Mouse (Mus musculus): ENCODE measurements around the gene Sbk3. TPM values are rescaled to one million over a fixed set of nuclear protein-coding genes. Genes with fewer than 3 reads are reported as not detected.

The Sbk3 gene
- total RNA-seq, 2 experiments from 2014 or later: 1.6 to 1.7 TPM

GRCm38 (mm10) chr7:4918681-4919080 is 52.3 kb downstream of the Sbk3 start:
- DNase-seq: no peak
- intact Hi-C loops (cut with DNase I): loop anchor here (10.0 kb wide), 1 partner anchor 54 kb away; no protein-coding TSS in a partner anchor

GRCm38 (mm10) chr7:4917494-4917893 is 53.5 kb downstream of the Sbk3 start:
- DNase-seq: no peak
- intact Hi-C loops (cut with DNase I): loop anchor here (10.0 kb wide), 1 partner anchor 53 kb away; no protein-coding TSS in a partner anchor

- intact Hi-C loops (cut with DNase I): loop anchor here (10.0 kb wide), 1 partner anchor 51 kb away; no protein-coding TSS in a partner anchor
- no peak for DNase-seq
Measured at GRCm38 (mm10) chr7:4915669-4916416, 55.1 kb downstream of the Sbk3 start.

Other genes starting within 250 kb of the Sbk3 start
- not detected for gene Tmem150b, start 245.9 kb downstream of the Sbk3 start, total RNA-seq (2021)
- gene Kmt5c, start 231.1 kb downstream of the Sbk3 start, total RNA-seq (2021): 10 to 100 TPM in 1 of 2 experiments, 1 to 10 TPM in 1; 9.7 to 10.5 TPM
- 1 to 10 TPM; 1.4 to 1.9 TPM for gene Cox6b2, start 218.1 kb downstream of the Sbk3 start, total RNA-seq (2021)
- gene Fam71e2, start 199.9 kb downstream of the Sbk3 start, total RNA-seq (2021): not detected
- not detected for gene Il11, start 188.3 kb downstream of the Sbk3 start, total RNA-seq (2021)
- not detected for gene Tmem190, start 188.2 kb downstream of the Sbk3 start, total RNA-seq (2021)
- gene Tmem238, start 181.5 kb downstream of the Sbk3 start, total RNA-seq (2021): 1 to 10 TPM; 7.9 to 9.5 TPM
- 100 to 1,000 TPM; 431 to 514 TPM for gene Rpl28, start 178.3 kb downstream of the Sbk3 start, total RNA-seq (2021)
- 10 to 100 TPM; 70.3 to 83.7 TPM for gene Ube2s, start 158.6 kb downstream of the Sbk3 start, total RNA-seq (2021)
- gene Shisa7, start 126.5 kb downstream of the Sbk3 start, total RNA-seq (2021): not detected
- 1 to 10 TPM; 3.6 to 3.8 TPM for gene Isoc2b, start 100.9 kb downstream of the Sbk3 start, total RNA-seq (2021)
- gene Isoc2a, start 94.0 kb downstream of the Sbk3 start, total RNA-seq (2021): 10 to 100 TPM; 21.0 to 28.3 TPM
- gene Gm36210, start 64.7 kb downstream of the Sbk3 start, total RNA-seq (2021): under 1 TPM; 0.20 TPM
- gene Zfp628, start 56.0 kb downstream of the Sbk3 start, total RNA-seq (2021): 1 to 10 TPM; 8.9 TPM
- gene Nat14, start 49.1 kb downstream of the Sbk3 start, total RNA-seq (2021): 1 to 10 TPM; 2.5 to 3.2 TPM
- 10 to 100 TPM in 1 of 2 experiments, 1 to 10 TPM in 1; 8.8 to 11.1 TPM for gene Ssc5d, start 45.4 kb downstream of the Sbk3 start, total RNA-seq (2021)
- 10 to 100 TPM; 30.5 to 35.8 TPM for gene Sbk2, start 6.8 kb downstream of the Sbk3 start, total RNA-seq (2021)
- 1 to 10 TPM; 7.8 to 9.5 TPM for gene Zfp579, start 25.0 kb upstream of the Sbk3 start, total RNA-seq (2021)
- 1 to 10 TPM; 6.9 TPM for gene Zfp524, start 43.2 kb upstream of the Sbk3 start, total RNA-seq (2021)
- 10 to 100 TPM; 20.7 to 22.7 TPM for gene Fiz1, start 43.5 kb upstream of the Sbk3 start, total RNA-seq (2021)
- not detected for gene Gm44973, start 44.3 kb upstream of the Sbk3 start, total RNA-seq (2021)
- gene Zfp865, start 49.2 kb upstream of the Sbk3 start, total RNA-seq (2021): 10 to 100 TPM; 11.0 to 13.0 TPM
- gene Ccdc106, start 49.4 kb upstream of the Sbk3 start, total RNA-seq (2021): under 1 TPM in 1 of 2 experiments, not detected in 1; 0.20 TPM
- gene 4632433K11Rik, start 63.0 kb upstream of the Sbk3 start, total RNA-seq (2021): under 1 TPM in 1 of 2 experiments, not detected in 1; 0.42 TPM
- 1 to 10 TPM; 2.2 to 3.9 TPM for gene Zfp784, start 67.3 kb upstream of the Sbk3 start, total RNA-seq (2021)
- 1 to 10 TPM; 2.9 to 3.3 TPM for gene Zfp580, start 80.4 kb upstream of the Sbk3 start, total RNA-seq (2021)
- 10 to 100 TPM; 38.0 to 48.3 TPM for gene U2af2, start 91.0 kb upstream of the Sbk3 start, total RNA-seq (2021)
- gene Epn1, start 109.1 kb upstream of the Sbk3 start, total RNA-seq (2021): 100 to 1,000 TPM; 149 to 152 TPM
- not detected for gene Rfpl4, start 145.8 kb upstream of the Sbk3 start, total RNA-seq (2021)
- 1 to 10 TPM; 2.0 to 2.2 TPM for gene Rasl2-9, start 154.8 kb upstream of the Sbk3 start, total RNA-seq (2021)
- gene Vmn1r55, start 178.5 kb upstream of the Sbk3 start, total RNA-seq (2021): not detected
- not detected for gene Vmn1r56, start 225.6 kb upstream of the Sbk3 start, total RNA-seq (2021)
- not detected for gene Vmn1r57, start 247.3 kb upstream of the Sbk3 start, total RNA-seq (2021)